Mouse (Mus musculus) CH12.LX (cell line): ENCODE results near the gene Rnf20. TPM values are rescaled to one million over a fixed set of nuclear protein-coding genes. Genes with fewer than 3 reads are reported as not detected.

Experiments
- DNase-seq: peaks from one replicate; pipeline ENCODE4 v3.0.0-alpha.2; 2013; ENCODE audit errors: extremely low read depth
- H3K27ac ChIP-seq: 2 replicates; pipeline ENCODE4 v1.5.1; 2012; ENCODE audit warnings: low read depth, mild to moderate bottlenecking, control low read depth, moderate library complexity; ENCODE audit not compliant: insufficient read depth
- H3K27me3 ChIP-seq: replicated peaks from 2 replicates; pipeline ENCODE3; 2012; ENCODE audit warnings: inconsistent platforms
- H3K36me3 ChIP-seq, 2 experiments: replicated peaks in 1 of 2; 2 replicates each; pipeline versions ENCODE3 to v1.6.1; 2012; ENCODE audit warnings: inconsistent platforms in 1 of 2, low read length in 1 of 2, mild to moderate bottlenecking in 1 of 2, mixed read lengths in 1 of 2, moderate library complexity in 1 of 2; ENCODE audit not compliant: control insufficient read depth in 1 of 2, insufficient read depth in 1 of 2
- H3K4me1 ChIP-seq, 2 experiments: 2 replicates each; pipeline ENCODE4 v1.6.1; 2012; ENCODE audit warnings: inconsistent platforms in 1 of 2, moderate library complexity in 1 of 2; ENCODE audit not compliant: insufficient read depth in 2 of 2, control insufficient read depth in 1 of 2
- H3K4me2 ChIP-seq: 2 replicates; pipeline ENCODE4 v1.6.1; 2012; ENCODE audit warnings: low read depth, mild to moderate bottlenecking, control low read depth; ENCODE audit not compliant: poor library complexity, insufficient read depth, severe bottlenecking
- H3K4me3 ChIP-seq, 3 experiments: fragments of 150-350 bp in 1 of 3; sonication (generic) in 1 of 3; replicated peaks in 1 of 3; 2 replicates each; pipeline versions ENCODE3 to v1.5.1; 2011 to 2012; ENCODE audit warnings: low read depth in 2 of 3, low read length in 2 of 3, mild to moderate bottlenecking in 2 of 3, moderate library complexity in 2 of 3, control low read depth in 1 of 3, improper control_type of control experiment in 1 of 3, inconsistent platforms in 1 of 3, mixed read lengths in 1 of 3; ENCODE audit not compliant: poor library complexity in 1 of 3
- H3K79me2 ChIP-seq: replicated peaks from 2 replicates; pipeline ENCODE4 v1.6.1; 2012; ENCODE audit warnings: mild to moderate bottlenecking, moderate library complexity; ENCODE audit not compliant: control insufficient read depth, poor library complexity, insufficient read depth, severe bottlenecking; ENCODE audit errors: extremely low read depth
- H3K9ac ChIP-seq: 2 replicates; pipeline ENCODE4 v1.6.1; 2012; ENCODE audit warnings: low read depth, mild to moderate bottlenecking, control low read depth, moderate library complexity; ENCODE audit not compliant: insufficient read depth
- H3K9me3 ChIP-seq: replicated peaks from 2 replicates; pipeline ENCODE3; 2012; ENCODE audit warnings: low read length, inconsistent platforms, mixed read lengths
- BHLHE40 ChIP-seq: IDR thresholded peaks from 2 replicates; pipeline ENCODE4 v1.6.1; 2011; ENCODE audit warnings: mild to moderate bottlenecking, low read depth, low read length, improper control_type of control experiment
- CTCF ChIP-seq, 2 experiments: IDR thresholded peaks in 1 of 2; conservative IDR thresholded peaks in 1 of 2; 2 replicates each; pipeline ENCODE4 v1.5.1; 2011 to 2012; ENCODE audit warnings: low read depth in 2 of 2, low read length in 2 of 2, improper control_type of control experiment in 1 of 2, inconsistent platforms in 1 of 2, mild to moderate bottlenecking in 1 of 2, moderate library complexity in 1 of 2
- ELF1 ChIP-seq: IDR thresholded peaks from 2 replicates; pipeline ENCODE4 v1.6.1; 2014; ENCODE audit warnings: low read depth, mild to moderate bottlenecking, inconsistent platforms, low read length, improper control_type of control experiment
- EP300 ChIP-seq: IDR thresholded peaks from 2 replicates; pipeline ENCODE4 v1.6.1; 2011; ENCODE audit warnings: low read length, improper control_type of control experiment
- JUND ChIP-seq: conservative IDR thresholded peaks from 2 replicates; pipeline ENCODE4 v1.6.1; 2011; ENCODE audit warnings: low read depth, low read length, improper control_type of control experiment
- KAT2A ChIP-seq: IDR thresholded peaks from 2 replicates; pipeline ENCODE4 v1.6.1; 2012; ENCODE audit warnings: low read length, improper control_type of control experiment, inconsistent platforms; ENCODE audit not compliant: insufficient replicate concordance
- MAX ChIP-seq: IDR thresholded peaks from 2 replicates; pipeline ENCODE4 v1.6.1; 2011; ENCODE audit warnings: low read length, improper control_type of control experiment
- MEF2A ChIP-seq: IDR thresholded peaks from 2 replicates; pipeline ENCODE4 v1.6.1; 2014; ENCODE audit warnings: low read depth, mild to moderate bottlenecking, inconsistent platforms, low read length, improper control_type of control experiment, borderline replicate concordance
- NELFE ChIP-seq: IDR thresholded peaks from 2 replicates; pipeline ENCODE4 v1.6.1; 2011; ENCODE audit warnings: low read depth, low read length, improper control_type of control experiment
- NRF1 ChIP-seq: IDR thresholded peaks from 2 replicates; pipeline ENCODE4 v1.6.1; 2014; ENCODE audit warnings: low read depth, mild to moderate bottlenecking, inconsistent platforms, low read length, improper control_type of control experiment, moderate library complexity
- POLR2AphosphoS2 ChIP-seq: IDR thresholded peaks from 2 replicates; pipeline ENCODE4 v1.6.1; 2011; ENCODE audit warnings: low read depth, low read length, improper control_type of control experiment
- RAD21 ChIP-seq: IDR thresholded peaks from 2 replicates; pipeline ENCODE4 v1.6.1; 2011; ENCODE audit warnings: low read depth, mild to moderate bottlenecking, low read length, improper control_type of control experiment, moderate library complexity
- RCOR1 ChIP-seq: conservative IDR thresholded peaks from 2 replicates; pipeline ENCODE4 v1.6.1; 2012; ENCODE audit warnings: low read depth, mild to moderate bottlenecking, inconsistent platforms, low read length, improper control_type of control experiment
- SIN3A ChIP-seq: IDR thresholded peaks from 2 replicates; pipeline ENCODE4 v1.6.1; 2012; ENCODE audit warnings: low read length, improper control_type of control experiment, inconsistent platforms
- TBP ChIP-seq: conservative IDR thresholded peaks from 2 replicates; pipeline ENCODE4 v1.6.1; 2011; ENCODE audit warnings: low read depth, low read length, improper control_type of control experiment
- UBTF ChIP-seq: IDR thresholded peaks from 2 replicates; pipeline ENCODE4 v1.6.1; 2012; ENCODE audit warnings: low read depth, mild to moderate bottlenecking, inconsistent platforms, low read length, improper control_type of control experiment, moderate library complexity
- ZC3H11A ChIP-seq: IDR thresholded peaks from 2 replicates; pipeline ENCODE4 v1.6.1; 2012; ENCODE audit warnings: low read depth, mild to moderate bottlenecking, inconsistent platforms, low read length, improper control_type of control experiment
- ZKSCAN1 ChIP-seq: IDR thresholded peaks from 2 replicates; pipeline ENCODE4 v1.6.1; 2012; ENCODE audit warnings: low read depth, inconsistent platforms, low read length, improper control_type of control experiment, borderline replicate concordance
- ZMIZ1 ChIP-seq: IDR thresholded peaks from 2 replicates; pipeline ENCODE4 v1.6.1; 2012; ENCODE audit warnings: low read depth, mild to moderate bottlenecking, inconsistent platforms, low read length, improper control_type of control experiment
- dilution Hi-C: fragments of 300-500 bp; cut with MboI; formaldehyde crosslinking; loops from 2 replicates; pipeline ENCODE4 v1.14.3; 2020; ENCODE audit warnings: low sequenced_read_pairs; ENCODE audit not compliant: extremely low pct_unique_long_range_greater_than_20kb, extremely low pct_ligation_motif_present
- in situ Hi-C: fragments of 300-500 bp; cut with MboI; formaldehyde crosslinking; loops from 3 replicates; pipeline ENCODE4 v1.14.3; 2019; ENCODE audit warnings: low sequenced_read_pairs, low pct_ligation_motif_present, low pct_unique_long_range_greater_than_20kb, mixed read lengths
- polyA plus RNA-seq: library from polyadenylated mRNA; unstranded; fragments of >175 nt; gene quantifications from 2 replicates; pipeline ENCODE4 v1.2.1, GENCODE M21; 2012; ENCODE audit warnings: low read depth; ENCODE audit not compliant: insufficient read length
- total RNA-seq, 2 experiments: library from RNA; depleted of rRNA; stranded (reverse); fragments of 300-350 nt in 1 of 2; fragments of >200 nt in 1 of 2; gene quantifications; 2 replicates each; pipeline ENCODE4 v1.2.3; 2012 to 2014

The Rnf20 gene
- total and polyA plus RNA-seq, 3 experiments = 47.9 to 61.5 (median 50.6) TPM

DNA sequence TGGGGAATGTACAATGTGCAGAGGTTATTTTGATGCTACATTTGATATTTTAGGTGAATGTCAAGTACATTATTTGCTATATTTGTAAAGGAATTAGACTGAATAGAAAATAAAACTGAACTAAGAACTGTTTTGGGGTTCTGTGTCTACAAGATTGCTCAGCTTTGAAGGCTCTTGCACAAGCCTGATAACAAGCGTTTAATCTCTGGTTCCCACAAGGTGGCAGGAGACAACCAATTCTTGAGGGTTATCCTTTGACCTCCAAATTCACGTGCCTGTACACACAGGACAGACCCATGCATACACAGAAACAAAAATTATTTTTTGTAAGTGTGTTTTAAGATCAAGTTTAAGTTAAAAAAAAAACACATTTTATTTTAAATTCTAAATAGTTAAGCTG, 8.1 kb downstream of the Rnf20 start:
- H3K9ac ChIP-seq = no peak overlapping the region
- in situ Hi-C loops = no loop called here

DNA sequence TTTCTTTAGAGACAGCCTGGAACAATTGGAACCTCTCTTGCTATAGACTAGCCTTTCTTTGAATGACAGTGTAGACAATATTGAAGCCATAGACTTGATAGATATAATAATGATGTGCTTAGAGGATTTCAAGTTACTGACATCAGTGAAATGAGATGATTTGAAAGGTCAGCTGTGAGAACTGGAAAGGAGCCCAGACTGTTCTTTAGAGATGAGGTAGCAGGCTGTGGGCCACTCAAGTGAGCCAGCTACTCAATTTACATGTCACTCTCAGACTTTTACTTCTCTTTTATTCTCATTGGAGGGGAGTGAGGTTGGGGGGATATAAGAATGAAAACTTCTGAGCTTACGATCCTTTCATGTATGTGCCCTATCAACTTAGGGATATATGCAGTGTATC, 27.6 kb downstream of the Rnf20 start:
- Histone ChIP-seq H3K4me3 (no peak overlapping the region), H3K27ac (no peak overlapping the region), H3K9ac (no peak overlapping the region), H3K36me3 (peaks cover 46 to 93% of the 10 kb centered on the region in 2 experiments), H3K4me1 (no peaks in the 10 kb centered on the region)
- in situ Hi-C loops = no loop called here
- TF ChIP-seq JUND (no peak), MAX (no peak), KAT2A (no peak), MEF2A (no peak), POLR2AphosphoS2 (no peak), NELFE (no peak), NRF1 (no peak), SIN3A (no peak), ZKSCAN1 (no peak), RCOR1 (no peak), ZMIZ1 (no peak), ELF1 (no peak), ZC3H11A (no peak), BHLHE40 (no peak), RAD21 (no peak), TBP (no peak), UBTF (no peak), EP300 (no peak)
- TF ChIP-seq, all 38 proteins: peak for 0
- H3K4me2 ChIP-seq = no peak overlapping the region
- dilution Hi-C loops = no loop called here
- DNase-seq = no peak
- H3K27me3 ChIP-seq = no peaks in the 10 kb centered on the region
- no peaks in the 10 kb centered on the region for H3K79me2 ChIP-seq
- H3K9me3 ChIP-seq = no peaks in the 10 kb centered on the region

More for the DNA sequence above, 8.1 kb downstream of the Rnf20 start:
- TF ChIP-seq JUND = no peak
- TF ChIP-seq CTCF (conservative IDR thresholded peaks at IDR 0.05 in 1 of 2, IDR thresholded peaks at IDR 0.05 in 1 of 2; ENCODE audit: low read depth in 2 of 2, low read length in 2 of 2) = peak in 1 of 2 experiments; percentile 15; a peak in 2 of 4 replicates
- Histone ChIP-seq H3K9me3 (no peaks in the 10 kb centered on the region), H3K4me1 (no peaks in the 10 kb centered on the region), H3K27me3 (no peaks in the 10 kb centered on the region), H3K4me2 (no peak overlapping the region), H3K27ac (no peak overlapping the region), H3K79me2 (no peaks in the 10 kb centered on the region; the same call in 1 of the 2 replicates), H3K4me3 (no peak overlapping the region), H3K36me3 (peaks cover 58 to 91% of the 10 kb centered on the region in 2 experiments)
- dilution Hi-C loops = no loop called here
- no peak for DNase-seq
